Mouse (Mus musculus) left cerebral cortex, adult 8-10 months (tissue): Measurements from ENCODE around the gene Fbrs. TPM values are rescaled to one million over a fixed set of nuclear protein-coding genes. Genes with fewer than 3 reads are reported as not detected.

Experiments used
- DNase-seq, 2 experiments: peaks; one replicate each; pipeline ENCODE4 v3.0.0; 2022; ENCODE audit warnings: low spot score in 2 of 2
- microRNA-seq, 2 experiments: library from miRNA; unstranded; fragments of <30 nt; microRNA quantifications; one replicate each; pipeline ENCODE4 v1.2.0; 2022
- total RNA-seq, 4 experiments: library from RNA; stranded (reverse); gene quantifications; 2 replicates each; pipeline ENCODE4 v1.2.4; 2022

The Fbrs gene
- total RNA-seq, 4 experiments from 2014 or later = 47.1 to 55.2 (median 51.7) TPM

DNA sequence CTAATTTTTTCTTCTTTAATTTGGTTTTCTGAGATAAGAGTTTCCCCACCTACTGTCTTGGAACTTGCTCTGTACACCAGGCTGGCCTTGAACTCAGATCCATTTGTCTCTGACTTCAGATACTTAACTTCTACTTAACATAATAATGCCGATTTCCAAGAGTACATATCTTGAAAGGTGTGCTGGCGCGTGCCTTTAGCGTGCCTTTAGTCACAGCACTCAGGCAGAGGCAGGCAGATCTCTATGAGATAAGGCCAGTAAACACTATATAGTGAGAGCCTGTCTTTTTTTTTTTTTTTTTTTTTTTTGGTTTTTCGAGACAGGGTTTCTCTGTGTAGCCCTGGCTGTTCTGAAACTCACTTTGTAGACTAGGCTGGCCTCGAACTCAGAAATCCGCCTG is 37.3 kb downstream of the Fbrs start:
- no peak for DNase-seq

DNA sequence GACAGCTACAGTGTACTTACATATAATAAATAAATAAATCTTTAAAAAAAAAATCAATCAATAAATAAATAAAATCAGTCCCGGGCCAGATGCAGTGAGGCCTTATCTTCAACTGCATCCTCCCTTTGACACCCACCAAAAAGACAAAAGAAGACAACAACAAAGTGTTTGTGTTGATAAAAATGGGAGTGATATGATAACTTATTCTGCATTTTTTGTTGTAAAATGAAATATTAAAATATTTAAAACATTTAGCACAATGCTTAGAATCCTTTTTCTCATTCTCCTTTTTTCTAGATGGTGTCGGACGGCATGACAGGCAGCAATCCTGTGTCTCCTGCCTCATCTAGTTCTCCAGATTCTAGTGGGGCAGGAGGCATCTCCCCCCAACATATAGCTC is 40.3 kb downstream of the Fbrs start, which contains the start of gene Gm42715:
Gene Gm42715 (plus strand): TSS at position 301 of the 400 bp plus-strand sequence.
- DNase-seq = no peak

Small RNAs within 50 kb of the gene (microRNA-seq; reads per million reads assigned to microRNA genes)
- 0 reads per million in 2 experiments for gene Gm47278
- 0 to 1.3 reads per million in 2 experiments for gene Mir7060

Other genes with a start within 250 kb of the Fbrs start
- gene Zfp553, start 246.1 kb upstream of the Fbrs start, total RNA-seq = 10 to 100 TPM; 18.2 to 21.2 (median 21.0) TPM
- gene Sept1, start 246.1 kb upstream of the Fbrs start, total RNA-seq = 1 to 10 TPM; 3.1 to 7.1 (median 5.4) TPM
- 10 to 100 TPM; 49.5 to 55.5 (median 53.6) TPM for gene Zfp771, start 234.9 kb upstream of the Fbrs start, total RNA-seq
- gene Dctpp1, start 218.5 kb upstream of the Fbrs start, total RNA-seq = 10 to 100 TPM; 24.3 to 28.3 (median 26.0) TPM
- 10 to 100 TPM; 36.1 to 40.8 (median 38.1) TPM for gene Sephs2, start 205.1 kb upstream of the Fbrs start, total RNA-seq
- gene Itgal, start 182.9 kb upstream of the Fbrs start, total RNA-seq = under 1 TPM; 0.44 to 0.91 (median 0.83) TPM
- gene Zfp768, start 133.6 kb upstream of the Fbrs start, total RNA-seq = 10 to 100 TPM; 14.1 to 15.7 (median 15.2) TPM
- gene Zfp747, start 103.1 kb upstream of the Fbrs start, total RNA-seq = 1 to 10 TPM; 6.6 to 8.8 (median 8.1) TPM
- 1 to 10 TPM; 3.1 to 5.3 (median 4.2) TPM for gene 9130019O22Rik, start 92.0 kb upstream of the Fbrs start, total RNA-seq
- gene E430018J23Rik, start 85.6 kb upstream of the Fbrs start, total RNA-seq = 10 to 100 TPM in 1 of 4 experiments, 1 to 10 TPM in 3; 6.5 to 10.3 (median 8.0) TPM
- 1 to 10 TPM; 6.1 to 6.7 (median 6.6) TPM for gene Zfp764, start 72.4 kb upstream of the Fbrs start, total RNA-seq
- 10 to 100 TPM; 13.3 to 18.0 (median 16.5) TPM for gene Zfp688, start 57.1 kb upstream of the Fbrs start, total RNA-seq
- 1 to 10 TPM; 5.1 to 6.1 (median 5.9) TPM for gene Zfp689, start 30.0 kb upstream of the Fbrs start, total RNA-seq
- gene Prr14, start 19.6 kb upstream of the Fbrs start, total RNA-seq = 10 to 100 TPM; 29.6 to 35.2 (median 30.4) TPM
- gene Srcap, start 32.8 kb downstream of the Fbrs start, total RNA-seq = 100 to 1,000 TPM; 112 to 117 (median 115) TPM
- gene Gm42715, start 40.4 kb downstream of the Fbrs start, total RNA-seq = 10 to 100 TPM; 11.1 to 12.3 (median 11.5) TPM
- 1 to 10 TPM in 2 of 4 experiments, under 1 TPM in 1, not detected in 1; 1.00 to 1.3 (median 1.0) TPM for gene Tmem265, start 82.2 kb downstream of the Fbrs start, total RNA-seq
- gene Phkg2, start 94.1 kb downstream of the Fbrs start, total RNA-seq = 10 to 100 TPM; 74.2 to 85.4 (median 81.9) TPM
- 10 to 100 TPM in 2 of 4 experiments, 1 to 10 TPM in 2; 7.4 to 10.5 (median 10.0) TPM for gene Ccdc189, start 109.4 kb downstream of the Fbrs start, total RNA-seq
- gene Rnf40, start 109.6 kb downstream of the Fbrs start, total RNA-seq = 10 to 100 TPM; 57.1 to 68.5 (median 67.5) TPM
- 10 to 100 TPM; 19.3 to 29.3 (median 21.9) TPM for gene Zfp629, start 136.6 kb downstream of the Fbrs start, total RNA-seq
- gene Bcl7c, start 229.7 kb downstream of the Fbrs start, total RNA-seq = 10 to 100 TPM; 31.4 to 49.5 (median 43.6) TPM
- gene Ctf1, start 233.5 kb downstream of the Fbrs start, total RNA-seq = 1 to 10 TPM; 3.1 to 6.9 (median 4.2) TPM